Mouse (Mus musculus) monocyte, adult 2 months (primary cell): ENCODE results near the gene P3h1.

Experiments used
- DNase-seq, 2 experiments: peaks; one replicate each; pipeline ENCODE4 v3.0.0; 2022; ENCODE audit warnings: low spot score in 2 of 2, low read depth in 1 of 2

P3h1 gene

DNA sequence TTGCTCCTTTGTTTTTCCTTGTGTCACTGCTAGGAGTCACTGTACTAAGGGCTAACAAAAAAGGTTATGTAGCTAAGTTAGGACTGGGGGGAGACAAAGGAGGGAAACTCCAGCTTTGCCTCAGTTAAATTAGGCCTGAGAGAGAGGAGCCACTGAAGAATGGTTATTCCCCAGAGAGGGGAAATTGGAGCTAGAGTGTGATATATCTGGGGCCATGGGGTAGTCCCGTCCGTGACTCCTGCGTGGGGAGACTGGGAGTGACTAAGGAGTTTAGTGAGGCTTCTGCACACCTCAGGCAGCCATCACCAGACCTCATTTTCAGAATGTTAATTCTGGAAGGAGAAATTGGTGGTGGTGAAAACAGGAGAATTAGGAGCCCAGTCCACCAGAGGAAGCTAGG is 1.6 kb downstream of the P3h1 start:
- no peak for DNase-seq

DNA sequence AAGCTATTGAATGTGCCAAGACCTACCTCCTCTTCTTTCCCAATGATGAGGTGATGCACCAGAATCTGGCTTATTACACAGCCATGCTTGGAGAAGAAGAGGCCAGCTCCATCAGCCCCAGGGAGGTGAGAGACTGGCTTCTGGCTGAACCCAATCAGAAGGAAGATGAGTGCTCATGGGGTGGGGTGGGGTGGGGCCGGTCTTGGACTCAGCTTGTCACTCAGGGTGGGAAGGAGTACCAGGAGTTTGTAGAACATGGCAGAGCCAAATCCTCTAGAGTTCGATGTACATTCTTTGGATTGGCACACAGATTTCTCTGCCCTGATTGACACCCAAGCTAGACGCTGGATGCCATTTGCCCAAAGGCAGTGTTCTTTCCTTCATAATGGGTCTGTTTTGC is 5.9 kb downstream of the P3h1 start:
- no peak for DNase-seq

DNA sequence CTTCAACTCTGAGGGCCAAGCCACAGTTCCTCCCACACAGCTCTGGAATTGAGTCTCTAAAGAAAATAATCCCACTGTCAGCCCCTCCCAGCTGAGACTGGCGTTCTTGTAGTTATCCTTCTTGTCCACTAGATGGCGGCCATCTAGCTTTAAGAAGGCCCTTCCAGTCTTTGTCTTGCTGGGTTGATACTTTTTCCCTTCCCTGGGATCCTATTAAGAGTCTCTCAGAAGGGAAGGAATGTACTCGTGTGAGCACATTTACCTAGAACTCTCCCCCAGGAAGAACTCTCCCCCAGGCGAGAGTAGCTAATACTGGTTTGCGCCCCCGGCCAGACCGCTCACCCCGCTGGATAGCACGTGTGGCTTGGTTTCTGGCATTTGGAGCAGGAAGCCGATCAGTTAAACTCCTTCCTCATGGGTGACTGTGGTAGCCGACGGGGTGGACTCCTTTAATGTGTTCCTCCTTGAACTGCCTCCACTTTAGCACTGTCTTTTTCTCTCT is 6.5 kb downstream of the P3h1 start:
- peak; percentile 22 to 40 for DNase-seq

DNA sequence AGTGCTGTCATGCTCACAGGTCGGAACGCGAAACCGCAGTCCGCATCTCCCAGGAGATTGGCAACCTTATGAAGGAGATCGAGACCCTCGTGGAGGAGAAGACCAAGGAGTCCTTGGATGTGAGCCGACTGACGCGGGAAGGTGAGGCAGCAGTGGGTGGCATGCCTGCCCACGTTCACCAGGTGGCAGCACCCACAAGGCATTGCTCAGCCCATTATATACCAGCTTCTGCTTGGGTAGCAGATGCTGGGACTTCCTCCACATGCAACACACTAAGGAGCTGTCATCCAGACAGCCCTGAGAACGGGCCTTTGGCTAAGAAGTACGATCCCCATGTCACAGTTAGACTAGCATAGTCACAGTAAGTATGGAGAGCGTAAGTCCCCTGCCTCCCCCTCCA is 8.9 kb downstream of the P3h1 start:
- DNase-seq, result no peak

DNA sequence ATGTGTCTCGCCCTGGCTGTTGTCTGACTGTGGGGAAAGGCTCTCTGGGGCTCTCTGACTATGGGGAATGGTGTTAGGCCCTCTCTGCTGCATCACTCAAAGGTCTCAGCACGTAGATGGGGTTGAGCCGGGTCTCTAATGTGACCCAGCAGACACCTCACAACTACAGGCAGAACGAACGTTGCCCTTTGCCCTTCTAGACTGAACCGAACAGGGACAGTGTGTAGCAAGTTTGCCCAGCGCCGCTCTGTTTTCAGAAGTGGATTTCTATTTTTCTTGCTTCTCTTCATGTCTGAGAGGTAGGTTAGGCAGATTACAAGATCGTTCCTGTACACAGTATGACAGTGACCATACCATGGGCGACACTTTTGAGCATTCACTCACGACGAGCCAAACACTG is 9.9 kb downstream of the P3h1 start:
- DNase-seq, result no peak

- DNase-seq, result no peak
These were observed 11.9 kb downstream of the P3h1 start for GRCm38 (mm10) chr4:119244468-119245240.

- no peak for DNase-seq
These were observed 12.8 kb downstream of the P3h1 start for GRCm38 (mm10) chr4:119245556-119245955.

DNA sequence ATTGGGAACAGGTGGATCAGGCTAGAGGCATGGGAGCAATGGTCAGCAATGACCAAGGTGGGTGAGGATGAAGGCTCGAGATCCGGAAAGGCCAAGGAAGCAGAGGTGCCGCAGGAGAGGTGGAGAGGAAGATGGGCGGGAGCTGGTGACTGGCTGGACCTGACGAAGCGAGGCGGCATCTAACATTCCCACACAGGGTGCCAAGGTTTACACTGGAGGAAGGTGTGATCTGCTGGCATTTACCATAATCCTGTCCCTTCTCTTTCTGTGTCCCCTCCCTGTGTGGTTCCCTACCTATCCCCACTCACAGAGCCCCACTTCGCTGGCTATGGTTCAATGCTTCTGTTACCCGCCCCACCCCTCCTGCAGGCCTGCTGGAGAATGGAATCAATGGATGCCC is 13.2 kb downstream of the P3h1 start:
- no peak for DNase-seq

DNA sequence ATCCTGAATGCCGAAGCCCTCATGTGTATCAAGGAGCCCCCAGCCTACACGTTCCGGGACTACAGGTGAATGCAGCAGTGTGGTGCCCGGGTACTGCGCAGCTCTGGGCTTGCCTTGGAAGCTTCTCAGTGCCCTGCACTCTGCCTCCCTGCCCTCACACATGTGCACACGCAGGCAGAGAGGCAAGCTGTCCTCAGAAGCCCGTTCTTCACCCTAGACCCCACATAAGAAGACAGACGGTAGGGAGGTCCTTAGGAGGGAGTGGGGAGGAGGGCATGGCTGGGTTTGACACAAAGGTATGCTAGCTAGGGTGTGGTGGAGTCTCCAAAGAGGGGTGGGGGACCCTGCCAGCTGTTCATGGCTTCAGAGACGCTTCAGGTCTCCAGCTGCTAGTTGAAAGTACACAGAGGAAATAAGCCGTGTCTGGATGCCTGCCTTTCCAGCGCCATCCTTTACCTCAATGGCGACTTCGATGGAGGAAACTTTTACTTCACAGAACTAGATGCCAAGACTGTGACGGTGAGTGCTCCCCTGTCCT is 14.0 kb downstream of the P3h1 start:
- DNase-seq, result no peak

DNA sequence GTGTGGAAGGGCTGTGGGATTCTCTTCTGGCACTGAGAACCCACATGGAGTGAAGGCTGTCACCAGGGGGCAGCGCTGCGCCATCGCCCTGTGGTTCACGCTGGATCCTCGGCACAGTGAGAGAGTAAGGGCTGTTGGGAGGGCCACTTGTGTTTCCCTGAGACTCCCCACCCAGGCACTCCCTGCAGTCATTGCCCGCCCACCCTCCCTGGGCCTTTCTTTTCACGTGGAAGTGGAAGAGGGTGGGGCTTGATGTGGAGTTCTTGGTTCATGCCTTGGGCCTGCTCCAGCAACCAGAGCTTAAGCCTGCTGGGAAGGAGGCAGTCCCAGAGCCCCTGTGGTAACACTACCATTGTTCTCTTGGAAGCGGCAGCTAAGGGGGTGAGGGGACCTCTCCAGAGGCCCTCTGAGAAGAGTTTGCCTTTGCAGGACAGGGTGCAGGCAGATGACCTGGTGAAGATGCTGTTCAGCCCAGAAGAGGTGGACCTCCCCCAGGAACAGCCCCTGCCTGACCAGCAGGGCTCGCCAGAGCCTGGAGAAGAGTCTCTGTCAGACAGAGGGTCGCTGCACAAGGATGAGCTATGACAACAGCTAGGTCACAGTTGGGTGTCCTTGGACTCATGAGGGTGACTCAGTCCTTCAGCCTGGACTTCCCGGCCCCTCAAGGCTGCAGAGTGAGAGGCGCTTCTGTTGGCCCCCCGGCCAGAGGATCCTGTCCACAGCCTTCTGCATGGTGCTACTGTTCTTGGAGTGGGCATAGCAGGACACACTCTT is 14.9 kb downstream of the P3h1 start:
- peak in 1 of 2 experiments; percentile 31 for DNase-seq

DNA sequence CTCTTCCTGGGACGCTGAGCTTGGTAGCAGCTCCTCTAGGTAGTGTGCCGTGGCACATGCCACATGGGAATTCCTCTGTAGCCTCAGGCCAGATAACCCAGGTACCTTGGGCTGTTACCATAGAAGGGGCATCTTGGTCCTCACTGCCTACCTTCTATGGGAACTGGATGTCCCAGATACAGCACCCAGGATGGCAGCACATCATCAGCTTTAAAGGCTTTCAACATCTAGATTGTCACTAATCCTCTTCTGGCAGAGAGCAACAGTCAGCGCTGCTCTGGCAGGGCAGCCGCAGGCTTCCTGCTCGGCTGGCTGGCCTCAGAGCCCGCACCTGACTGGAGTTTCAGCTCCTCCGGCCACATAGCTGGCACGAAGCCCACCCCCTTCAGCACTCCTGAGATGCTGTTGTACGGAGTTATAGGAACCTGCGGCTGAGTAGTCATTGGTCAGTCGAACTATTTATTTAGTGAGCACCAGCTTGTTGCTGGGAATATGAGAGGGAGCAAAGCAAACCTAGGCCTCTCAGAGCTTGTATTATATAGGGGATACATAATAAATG is 15.8 kb downstream of the P3h1 start:
- DNase-seq, result no peak

DNA sequence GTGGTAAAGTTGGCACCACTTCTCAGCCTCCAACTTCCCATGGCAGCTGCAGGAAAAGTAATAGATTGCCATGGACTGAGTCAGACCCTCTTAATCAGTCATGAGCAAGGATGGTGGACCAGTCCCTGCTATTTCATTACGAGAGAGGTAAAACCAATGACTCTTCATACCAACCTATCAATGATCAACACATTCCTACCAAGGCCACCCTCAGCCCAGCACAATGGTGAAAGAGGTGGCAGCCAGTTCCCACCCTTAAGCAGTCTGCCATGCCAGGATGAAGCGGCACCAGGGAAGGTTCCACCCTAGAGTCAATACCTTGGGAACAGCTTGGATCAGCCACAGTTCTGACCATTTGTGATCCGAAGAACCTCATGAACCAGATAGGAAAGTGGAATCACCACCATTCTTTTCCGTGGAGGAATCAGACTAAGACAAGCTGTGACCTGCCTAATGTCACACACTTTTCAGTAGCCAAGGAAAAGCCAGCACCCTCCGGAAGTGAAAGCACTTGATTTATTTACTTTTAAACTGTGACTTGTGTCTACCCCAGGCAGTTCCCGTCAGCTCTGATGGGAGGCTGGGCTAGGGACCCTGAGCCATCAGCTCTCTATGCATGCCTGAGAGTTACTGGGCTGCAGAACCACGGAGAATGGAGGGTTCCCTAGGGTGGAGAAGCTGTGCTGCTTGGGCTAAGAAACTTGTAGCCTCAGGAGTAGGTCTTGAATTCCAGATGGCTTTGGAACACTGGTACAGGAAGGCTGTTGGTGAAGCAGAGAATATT is 19.5 kb downstream of the P3h1 start:
- DNase-seq, result no peak

GRCm38 (mm10) chr4:119254012-119254618 is 21.4 kb downstream of the P3h1 start:
- DNase-seq, result no peak

DNA sequence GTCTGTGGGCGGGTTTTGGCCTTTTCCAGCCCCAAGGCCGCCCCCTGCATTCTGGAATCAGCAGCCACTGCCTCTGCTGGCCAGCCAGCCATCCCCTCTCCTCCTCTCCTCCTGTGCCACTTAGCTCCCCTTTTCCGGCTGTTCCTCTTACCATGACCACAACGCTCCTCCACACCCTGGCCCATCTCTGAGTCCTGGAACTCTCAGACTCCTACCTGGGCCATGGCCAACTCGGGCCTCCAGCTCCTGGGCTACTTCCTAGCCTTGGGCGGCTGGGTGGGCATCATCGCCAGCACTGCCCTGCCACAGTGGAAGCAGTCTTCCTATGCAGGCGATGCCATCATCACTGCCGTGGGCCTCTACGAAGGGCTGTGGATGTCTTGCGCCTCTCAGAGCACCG is 22.6 kb downstream of the P3h1 start, which contains the start of gene Cldn19:
TSS of gene Cldn19 (plus strand) at position 64 of the 400 bp plus-strand sequence.
- DNase-seq, result no peak

DNA sequence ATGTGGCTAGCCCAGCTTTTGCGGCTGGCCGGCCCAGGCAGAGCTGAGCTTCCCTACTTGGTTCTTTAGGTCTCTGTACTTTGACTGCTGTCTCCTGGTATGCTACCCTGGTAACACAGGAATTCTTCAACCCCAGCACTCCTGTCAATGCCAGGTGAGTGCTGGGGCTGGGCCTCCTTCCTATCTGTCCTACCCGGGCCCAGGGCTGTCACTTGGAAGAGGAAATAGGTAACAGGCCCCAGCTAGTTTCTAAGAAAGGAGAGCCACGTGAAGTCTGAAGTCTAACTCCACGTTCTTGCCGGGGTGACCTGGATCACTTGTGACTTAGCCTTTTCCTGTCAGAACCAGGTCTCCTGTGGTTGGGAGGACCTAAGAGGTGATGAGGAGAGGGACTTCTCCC is 24.4 kb downstream of the P3h1 start:
- DNase-seq, result no peak

- DNase-seq, result no peak
These were observed 26.9 kb downstream of the P3h1 start for GRCm38 (mm10) chr4:119259344-119260254.

DNA sequence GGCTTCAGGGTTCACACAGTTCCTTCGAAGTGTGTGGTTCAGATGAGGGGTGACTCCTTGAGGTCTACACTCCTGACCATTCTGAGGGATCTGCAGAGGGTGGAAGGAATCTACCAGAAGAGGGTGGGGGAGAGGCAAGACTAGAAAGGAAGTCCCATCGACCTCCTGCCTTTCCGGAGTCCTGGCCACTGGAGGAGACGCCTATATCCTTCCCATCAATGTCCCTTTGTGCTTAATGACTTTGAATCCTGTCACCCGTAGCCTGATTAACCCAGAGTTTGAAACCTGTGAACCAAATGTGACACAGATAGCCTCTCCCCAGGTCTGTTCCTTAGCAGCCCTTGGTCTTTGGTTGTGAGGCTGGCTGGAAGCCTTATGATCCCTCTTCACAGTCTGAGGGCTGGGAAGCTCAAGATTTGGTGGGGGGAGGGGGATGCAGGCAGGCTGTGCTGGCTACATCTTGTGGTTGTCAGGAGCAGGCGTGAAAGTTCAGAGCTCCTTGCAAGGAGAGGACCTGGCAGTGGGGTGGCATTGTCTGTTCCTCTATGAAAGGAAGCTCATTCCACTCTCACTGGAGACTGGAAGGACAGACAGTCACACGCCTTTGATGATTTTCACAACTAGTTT is 28.5 kb downstream of the P3h1 start:
- DNase-seq, result no peak

DNA sequence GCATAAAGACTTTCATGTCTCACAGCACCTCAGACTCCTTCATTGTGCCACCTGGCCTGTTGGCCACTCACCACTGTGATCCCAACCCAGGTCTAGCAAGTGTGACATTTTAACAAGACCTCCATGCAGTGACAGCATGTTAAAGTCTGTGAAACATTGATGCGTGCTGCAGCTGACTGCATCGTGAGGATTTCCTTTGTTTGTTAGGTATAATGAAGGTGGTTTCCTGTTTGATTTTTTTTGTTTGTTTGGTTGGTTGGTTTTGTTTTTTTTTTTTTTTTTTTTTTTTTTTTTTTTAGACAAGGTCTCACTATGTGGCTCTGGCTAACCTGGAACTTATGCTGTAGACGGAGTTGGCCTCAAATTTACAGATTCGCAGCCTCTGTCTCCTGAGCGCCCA is 29.8 kb downstream of the P3h1 start:
- DNase-seq, result no peak

DNA sequence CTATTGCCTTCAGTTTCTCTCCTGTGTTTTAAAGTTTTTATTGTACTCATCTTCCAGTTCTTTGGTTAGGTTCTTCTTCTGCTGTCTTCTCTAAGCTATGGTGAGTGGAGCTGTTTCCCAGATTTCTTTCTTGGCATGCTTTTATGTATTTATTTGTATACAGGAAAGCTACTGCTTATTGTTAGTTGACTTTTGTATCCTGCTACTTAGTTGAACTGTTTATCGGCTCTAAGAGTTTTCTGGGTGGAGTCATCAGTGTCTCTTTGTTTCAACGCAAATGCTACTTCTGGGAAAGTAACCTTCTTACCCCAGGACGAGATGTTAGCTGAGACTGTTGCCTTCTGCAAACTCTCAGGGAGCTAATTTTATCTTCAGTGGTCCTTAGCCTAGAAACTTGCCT is 30.7 kb downstream of the P3h1 start:
- DNase-seq, result no peak
